Mouse (Mus musculus): Measurements from ENCODE around the gene Commd4. TPM values are rescaled to one million over a fixed set of nuclear protein-coding genes. Genes with fewer than 3 reads are reported as not detected.

Commd4 gene
- polyA plus RNA-seq, 1 experiment = 57.3 TPM

GRCm38 (mm10) chr9:57149021-57149420, 9.1 kb downstream of the Commd4 start:
- Histone ChIP-seq H3K4me3 (peak overlapping the region; percentile 37), H3ac (ENCODE audit: control insufficient read depth, insufficient read length) (no peak overlapping the region), H3K27me3 (ENCODE audit: control insufficient read depth, insufficient read depth, insufficient read length) (no peaks in the 10 kb centered on the region), H3K79me2 (ENCODE audit: control insufficient read depth, insufficient read depth) (no peaks in the 10 kb centered on the region), H3K36me3 (ENCODE audit: control insufficient read depth, insufficient read depth) (no peaks in the 10 kb centered on the region), H3K4me2 (ENCODE audit: low read depth) (no peak overlapping the region)
- no peak for TF ChIP-seq POLR2A (IDR thresholded peaks at IDR 0.05; ENCODE audit: insufficient read length, low read depth)

GRCm38 (mm10) chr9:57148144-57148878, 9.8 kb downstream of the Commd4 start, which contains the start of gene Neil1:
Gene Neil1 (minus strand): TSS chr9:57148305.
- peak within 1 kb of the TSS; percentile 37 for H3K4me3 ChIP-seq
- no peaks in the 10 kb centered on the region for H3K27me3 ChIP-seq (ENCODE audit: control insufficient read depth, insufficient read depth, insufficient read length)
- no peaks in the 10 kb centered on the region for H3K79me2 ChIP-seq (ENCODE audit: control insufficient read depth, insufficient read depth)
- H3K4me2 ChIP-seq (ENCODE audit: low read depth) = peak within 1 kb of the TSS; percentile 89
- no peaks in the 10 kb centered on the region for H3K36me3 ChIP-seq (ENCODE audit: control insufficient read depth, insufficient read depth)
- H3ac ChIP-seq (ENCODE audit: control insufficient read depth, insufficient read length) = no peak within 1 kb of the TSS
- peak; percentile 52 to 99 (median 98) for TF ChIP-seq MYOD1 (IDR thresholded peaks at IDR 0.05; ENCODE audit: control insufficient read depth in 1 of 3, insufficient read length in 2 of 3, low read depth in 2 of 3)
- peak; percentile 33 for TF ChIP-seq POLR2AphosphoS2 (IDR thresholded peaks at IDR 0.05; ENCODE audit: insufficient read length, low read depth)
- TF ChIP-seq TCF12 (IDR thresholded peaks at IDR 0.05; ENCODE audit: insufficient read depth, poor library complexity, severe bottlenecking) = peak; percentile 78
- peak; percentile 80 to 97 (median 97) for TF ChIP-seq MYOG (IDR thresholded peaks at IDR 0.05; ENCODE audit: control insufficient read depth in 1 of 3, insufficient read depth in 1 of 3, insufficient read length in 2 of 3, low read depth in 2 of 3)
- TF ChIP-seq REST (IDR thresholded peaks at IDR 0.05; ENCODE audit: insufficient read depth, insufficient read length) = no peak
- peak; percentile 90 for TF ChIP-seq TCF3 (IDR thresholded peaks at IDR 0.05; ENCODE audit: insufficient read length, low read depth)
- 0 out of 2 replicates have a peak, but pooled peaks have one; percentile 16 for TF ChIP-seq CEBPB (IDR thresholded peaks at IDR 0.05; ENCODE audit: insufficient read depth, poor library complexity, severe bottlenecking)
- peak; percentile 48 for TF ChIP-seq POLR2A (IDR thresholded peaks at IDR 0.05; ENCODE audit: insufficient read length, low read depth)
- TF ChIP-seq SRF (IDR thresholded peaks at IDR 0.05; ENCODE audit: control insufficient read depth, insufficient read length, low read depth) = no peak
- TF ChIP-seq E2F4 (IDR thresholded peaks at IDR 0.05; ENCODE audit: insufficient read depth) = no peak
- no peak for TF ChIP-seq USF1 (IDR thresholded peaks at IDR 0.05; ENCODE audit: low read depth)
- no peak for TF ChIP-seq MAX (IDR thresholded peaks at IDR 0.05; ENCODE audit: low read depth)

- H3K79me2 ChIP-seq (ENCODE audit: control insufficient read depth, insufficient read depth) = no peaks in the 10 kb centered on the region
- peak overlapping the region; percentile 89 for H3K4me2 ChIP-seq (ENCODE audit: low read depth)
- TF ChIP-seq MYOG (IDR thresholded peaks at IDR 0.05; ENCODE audit: control insufficient read depth in 1 of 3, insufficient read depth in 1 of 3, insufficient read length in 2 of 3, low read depth in 2 of 3) (no peak), SRF (IDR thresholded peaks at IDR 0.05; ENCODE audit: control insufficient read depth, insufficient read length, low read depth) (no peak), REST (IDR thresholded peaks at IDR 0.05; ENCODE audit: insufficient read depth, insufficient read length) (no peak)
- H3K4me3 ChIP-seq = peak overlapping the region; percentile 37
- H3K36me3 ChIP-seq (ENCODE audit: control insufficient read depth, insufficient read depth) = no peaks in the 10 kb centered on the region
- no peak overlapping the region for H3ac ChIP-seq (ENCODE audit: control insufficient read depth, insufficient read length)
- no peaks in the 10 kb centered on the region for H3K27me3 ChIP-seq (ENCODE audit: control insufficient read depth, insufficient read depth, insufficient read length)
These were observed 10.7 kb downstream of the Commd4 start for GRCm38 (mm10) chr9:57147205-57148143.

- peak overlapping the region; percentile 89 for H3K4me2 ChIP-seq (ENCODE audit: low read depth)
These were observed 11.6 kb downstream of the Commd4 start for GRCm38 (mm10) chr9:57146451-57147066.

More at GRCm38 (mm10) chr9:57146451-57147066, 11.6 kb downstream of the Commd4 start:
- TF ChIP-seq E2F4 (IDR thresholded peaks at IDR 0.05; ENCODE audit: insufficient read depth) = no peak
- TF ChIP-seq POLR2AphosphoS2 (IDR thresholded peaks at IDR 0.05; ENCODE audit: insufficient read length, low read depth) = no peak
- TF ChIP-seq MYOD1 (IDR thresholded peaks at IDR 0.05; ENCODE audit: control insufficient read depth in 1 of 3, insufficient read length in 2 of 3, low read depth in 2 of 3) = no peak
- no peak for TF ChIP-seq REST (IDR thresholded peaks at IDR 0.05; ENCODE audit: insufficient read depth, insufficient read length)
- TF ChIP-seq TCF3 (IDR thresholded peaks at IDR 0.05; ENCODE audit: insufficient read length, low read depth) = no peak
- TF ChIP-seq POLR2A (IDR thresholded peaks at IDR 0.05; ENCODE audit: insufficient read length, low read depth) = no peak
- no peak for TF ChIP-seq MYOG (IDR thresholded peaks at IDR 0.05; ENCODE audit: control insufficient read depth in 1 of 3, insufficient read depth in 1 of 3, insufficient read length in 2 of 3, low read depth in 2 of 3)
- TF ChIP-seq SRF (IDR thresholded peaks at IDR 0.05; ENCODE audit: control insufficient read depth, insufficient read length, low read depth) = no peak
- Histone ChIP-seq H3K36me3 (ENCODE audit: control insufficient read depth, insufficient read depth) (no peaks in the 10 kb centered on the region), H3K79me2 (ENCODE audit: control insufficient read depth, insufficient read depth) (no peaks in the 10 kb centered on the region), H3K4me3 (peak overlapping the region; percentile 37), H3ac (ENCODE audit: control insufficient read depth, insufficient read length) (no peak overlapping the region), H3K27me3 (ENCODE audit: control insufficient read depth, insufficient read depth, insufficient read length) (no peaks in the 10 kb centered on the region)
